Mouse (Mus musculus): ENCODE data around the gene Myrfl.

The Myrfl gene

DNA sequence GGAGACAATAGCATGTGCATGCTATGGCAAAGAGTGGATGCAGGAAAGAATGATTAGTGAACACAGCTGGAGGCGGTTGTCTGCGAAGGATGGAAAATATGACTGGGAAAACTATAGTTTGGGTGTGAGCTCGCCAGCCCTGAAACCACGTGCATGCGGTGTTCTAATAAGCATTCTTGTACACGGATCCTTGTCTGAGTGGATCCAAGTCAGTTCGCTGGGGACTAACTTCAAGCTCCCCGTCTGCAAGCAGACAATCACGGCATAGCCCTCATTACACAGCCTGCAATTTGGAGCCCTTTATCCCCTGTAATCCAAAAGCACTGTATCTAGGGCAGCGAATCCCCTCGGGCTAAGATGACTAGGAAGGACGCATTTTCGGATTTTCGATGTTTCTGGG is 136.2 kb downstream of the Myrfl start:
- in situ Hi-C loops (cut with MboI) = no loop called here

DNA sequence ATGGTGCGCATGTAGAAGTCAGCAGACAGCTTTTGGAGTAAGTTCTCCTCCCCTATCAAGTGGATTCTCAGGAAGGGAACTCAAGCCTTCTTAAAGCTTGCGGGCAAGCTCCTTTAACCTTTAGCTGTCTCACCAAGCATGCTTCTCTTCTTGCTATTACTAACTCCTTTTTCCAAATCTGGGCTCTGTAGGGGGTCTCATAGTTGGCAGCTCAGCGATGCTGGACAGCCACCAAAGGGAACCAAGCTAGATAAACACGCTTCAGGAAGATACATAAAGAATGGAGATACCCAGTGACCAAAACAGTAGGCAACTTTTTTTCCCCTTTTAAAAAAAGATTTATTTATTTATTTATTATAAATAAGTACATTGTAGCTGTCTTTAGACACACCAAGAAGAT is 136.9 kb downstream of the Myrfl start:
- in situ Hi-C loops (cut with MboI) = no loop called here

DNA sequence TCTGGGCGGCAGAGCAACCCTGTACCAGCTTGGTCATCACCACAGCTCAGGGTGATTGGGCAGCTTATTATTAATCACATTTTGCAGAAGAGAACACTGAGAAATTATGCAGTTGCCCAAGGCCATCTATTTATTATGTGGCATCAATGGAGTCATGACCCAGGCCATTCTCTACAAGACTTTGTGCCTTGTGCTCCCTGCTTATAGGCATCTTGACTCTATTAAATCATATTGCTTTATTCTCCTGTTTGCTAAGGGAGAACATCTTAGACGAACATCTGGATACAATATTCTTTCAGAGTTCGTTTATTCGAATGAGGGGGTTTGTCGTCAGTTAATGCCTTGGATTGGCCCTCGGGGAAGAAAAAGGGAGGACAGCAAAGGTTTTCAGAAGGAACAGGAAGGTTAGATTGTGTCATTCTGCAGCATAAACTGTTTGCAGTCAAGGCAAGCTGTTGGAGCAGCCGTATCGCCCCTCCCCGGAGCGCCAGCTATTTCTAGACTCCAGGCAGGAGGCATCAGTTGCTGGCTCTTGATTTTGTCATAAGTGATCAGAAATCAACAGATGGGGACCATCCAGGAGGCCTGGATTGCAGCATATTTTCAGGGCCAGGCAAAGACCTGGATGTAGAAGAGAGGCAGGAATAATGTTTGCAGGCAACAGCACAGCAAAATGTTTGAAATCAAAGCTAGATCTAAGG is 140.7 kb downstream of the Myrfl start:
- in situ Hi-C loops (cut with MboI) = no loop called here

DNA sequence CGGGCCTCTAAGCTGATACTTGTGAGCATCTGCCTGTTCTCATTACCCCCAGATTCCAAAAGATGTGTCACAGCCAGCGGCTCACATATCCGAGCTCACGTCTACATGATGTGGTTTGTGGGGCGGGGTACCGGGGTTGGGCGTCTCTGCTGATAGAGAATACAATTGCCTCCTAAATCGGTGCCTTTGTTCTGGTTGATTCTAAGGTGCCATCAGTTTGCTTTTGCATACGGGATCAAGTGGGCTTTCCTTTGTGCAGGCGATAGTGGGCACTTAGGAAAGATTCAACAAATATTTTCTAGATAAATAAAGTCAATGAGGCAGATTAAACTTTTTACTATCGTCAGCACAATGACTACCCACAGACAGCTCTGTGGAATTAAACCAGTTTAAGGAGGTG is 141.8 kb downstream of the Myrfl start:
- in situ Hi-C loops (cut with MboI) = no loop called here

DNA sequence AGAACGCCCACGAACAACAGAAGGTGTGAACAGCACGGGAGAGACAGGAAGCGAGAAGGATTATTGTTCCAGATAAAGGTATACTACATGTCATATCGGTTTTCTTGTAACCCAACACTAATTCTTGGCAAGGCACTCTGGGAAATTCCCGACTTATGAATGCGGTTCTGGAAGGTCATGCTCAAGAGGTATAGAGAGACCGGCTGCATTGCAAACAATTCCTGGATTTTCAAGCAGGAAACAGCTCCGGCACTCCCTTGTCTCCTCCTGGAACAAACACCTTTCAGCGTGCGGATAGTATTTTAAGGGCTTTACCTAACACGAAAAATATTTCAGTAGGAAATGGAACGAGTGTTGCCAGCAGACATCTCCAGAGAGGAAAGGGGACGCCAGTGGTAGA is 145.8 kb downstream of the Myrfl start:
- in situ Hi-C loops (cut with MboI) = no loop called here

DNA sequence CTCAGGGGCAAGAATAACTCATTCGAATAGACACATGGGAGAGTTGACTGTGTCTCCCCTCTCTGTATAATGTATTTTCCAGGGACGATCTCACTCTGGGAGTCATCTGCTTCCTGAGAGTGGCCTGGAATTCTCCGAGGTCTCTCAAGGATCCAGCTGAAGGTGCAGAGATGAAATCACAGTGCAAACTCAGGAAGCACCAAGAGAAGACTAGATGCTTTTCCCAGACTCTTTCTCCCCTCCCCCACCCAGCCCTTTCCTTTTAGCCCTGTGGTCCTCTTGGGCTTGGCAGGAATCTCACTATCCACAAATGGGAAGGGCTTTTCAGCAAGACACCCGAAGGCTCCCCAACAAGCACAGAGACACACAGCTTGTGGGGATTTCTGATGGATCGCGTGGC is 146.7 kb downstream of the Myrfl start:
- in situ Hi-C loops (cut with MboI) = no loop called here

DNA sequence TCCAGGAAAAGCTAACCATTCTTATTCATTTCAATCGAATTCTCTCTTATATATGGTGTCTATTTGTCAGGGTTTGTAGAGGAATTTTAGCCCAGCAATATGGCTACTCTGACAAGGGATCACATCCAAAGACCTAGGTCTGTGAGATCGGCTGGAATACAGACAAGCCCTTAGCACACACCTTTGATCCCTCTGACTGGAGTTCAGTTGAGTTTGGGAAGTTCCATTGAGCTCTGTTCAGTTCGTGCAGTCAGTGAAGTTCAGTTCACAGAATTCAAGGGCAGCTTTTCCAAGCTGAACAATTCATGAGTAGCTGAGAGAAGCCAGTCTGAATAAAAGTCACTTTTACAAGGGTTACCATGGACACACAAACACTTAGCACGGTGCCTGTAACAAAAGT is 148.0 kb downstream of the Myrfl start:
- in situ Hi-C loops (cut with MboI) = no loop called here

DNA sequence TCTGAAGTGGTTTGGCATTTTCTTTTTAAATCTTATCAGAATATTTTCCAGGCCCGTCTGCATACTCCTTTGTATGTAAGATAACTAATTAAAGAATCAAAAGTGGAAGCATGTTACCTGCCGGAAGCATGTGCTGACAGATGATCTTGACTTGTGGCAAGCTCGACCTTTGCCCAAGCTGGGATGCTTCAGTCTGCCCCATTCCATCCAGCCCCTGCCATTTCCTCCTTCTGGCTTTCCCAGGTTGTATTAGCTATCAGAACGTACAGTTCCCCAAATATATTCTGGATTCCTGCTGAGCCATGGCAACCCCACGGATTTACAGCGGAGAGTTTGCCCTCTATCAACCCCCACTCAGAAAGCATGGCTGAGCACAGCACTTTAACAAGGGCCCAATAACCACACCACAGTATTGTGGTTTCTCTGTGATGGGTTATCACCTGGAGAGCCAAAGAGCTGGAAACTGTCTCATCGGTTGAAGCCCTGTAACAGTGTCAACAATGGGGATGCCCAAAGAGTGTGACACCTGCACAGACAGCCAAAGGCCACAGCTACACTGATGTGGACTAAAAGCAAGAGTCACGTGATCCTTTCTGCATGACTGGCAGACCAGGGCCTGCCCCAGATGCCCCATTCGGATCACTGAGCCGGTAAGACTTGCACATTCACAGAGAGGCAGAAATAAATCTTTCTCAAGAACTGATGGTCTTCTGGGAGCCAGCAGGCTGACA is 150.3 kb downstream of the Myrfl start:
- in situ Hi-C loops (cut with MboI) = no loop called here

DNA sequence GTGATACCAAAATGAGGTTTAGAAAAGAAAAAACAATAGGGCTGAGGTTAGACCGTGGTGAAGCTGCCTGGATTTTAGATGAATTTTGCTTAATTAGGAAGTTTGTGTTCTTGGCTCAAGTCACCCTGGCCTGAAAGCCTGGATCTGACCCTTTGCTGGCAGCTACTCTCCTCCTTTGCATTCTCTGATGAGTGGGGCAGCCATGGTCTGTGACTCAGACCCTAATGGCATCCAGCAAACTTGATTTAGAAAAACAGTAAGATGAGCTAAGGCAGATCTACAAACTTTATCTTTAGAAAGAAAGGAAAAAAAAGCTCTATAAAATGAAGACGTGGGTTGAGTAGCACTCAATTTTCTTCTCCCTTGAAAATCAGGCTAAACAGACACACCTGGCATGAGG is 154.0 kb downstream of the Myrfl start:
- in situ Hi-C loops (cut with MboI) = no loop called here

DNA sequence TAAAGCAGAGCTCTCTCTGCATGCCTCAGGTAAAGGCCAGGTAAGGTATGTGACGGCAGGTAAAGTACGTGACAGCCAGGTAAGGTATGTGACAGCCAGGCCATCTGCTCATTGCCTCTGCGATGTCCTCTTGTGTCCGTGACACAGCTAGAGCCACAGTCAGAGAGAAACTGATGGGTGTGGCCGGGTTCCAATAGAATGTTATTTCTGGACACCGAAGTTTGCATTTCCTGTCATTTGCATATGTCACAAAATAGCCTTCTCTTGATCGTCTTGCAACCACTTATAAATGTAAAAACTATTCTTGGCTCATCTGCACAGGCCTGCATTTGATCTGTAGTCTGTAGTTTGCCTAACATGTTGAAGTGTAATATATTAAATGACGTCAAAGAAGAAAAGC is 154.5 kb downstream of the Myrfl start:
- in situ Hi-C loops (cut with MboI) = no loop called here

DNA sequence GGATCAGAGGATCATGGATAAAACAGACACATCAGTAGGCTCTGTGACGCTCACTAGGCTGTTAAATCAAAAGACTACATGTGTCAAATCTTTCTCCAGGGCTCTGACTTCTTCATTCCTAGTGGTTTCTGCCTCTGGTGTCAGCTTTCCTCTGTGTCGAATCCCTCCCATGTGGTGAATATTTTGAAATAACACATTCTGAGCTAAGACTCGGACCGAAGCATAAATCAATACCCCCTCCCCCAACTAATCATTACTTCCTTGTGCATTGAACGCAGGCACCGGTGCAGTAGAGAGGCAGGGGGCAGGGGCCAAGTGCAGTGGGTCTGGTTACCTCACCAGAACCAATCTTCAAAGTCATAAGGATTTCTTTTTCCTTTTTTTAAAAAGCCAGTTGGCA is 155.4 kb downstream of the Myrfl start:
- in situ Hi-C loops (cut with MboI) = no loop called here

DNA sequence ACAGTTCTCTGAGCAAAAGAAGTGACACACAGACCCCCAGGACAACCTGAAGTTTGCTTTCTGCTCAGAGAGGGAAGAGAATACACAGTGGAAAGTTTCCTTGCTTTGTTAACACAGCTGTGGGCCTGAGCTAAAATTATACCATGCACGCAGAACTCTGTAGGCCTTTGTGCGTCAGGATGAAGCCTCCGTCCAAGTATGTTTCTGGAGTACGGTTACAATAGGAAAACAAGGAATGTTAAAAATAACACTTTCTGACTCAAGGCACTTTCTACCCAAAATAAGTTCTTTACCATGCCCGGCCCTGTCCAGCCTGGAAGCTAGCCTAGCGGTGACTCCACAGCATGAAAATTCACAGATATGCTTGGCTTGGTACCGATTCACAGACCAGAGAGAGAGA is 156.6 kb downstream of the Myrfl start:
- in situ Hi-C loops (cut with MboI) = no loop called here

DNA sequence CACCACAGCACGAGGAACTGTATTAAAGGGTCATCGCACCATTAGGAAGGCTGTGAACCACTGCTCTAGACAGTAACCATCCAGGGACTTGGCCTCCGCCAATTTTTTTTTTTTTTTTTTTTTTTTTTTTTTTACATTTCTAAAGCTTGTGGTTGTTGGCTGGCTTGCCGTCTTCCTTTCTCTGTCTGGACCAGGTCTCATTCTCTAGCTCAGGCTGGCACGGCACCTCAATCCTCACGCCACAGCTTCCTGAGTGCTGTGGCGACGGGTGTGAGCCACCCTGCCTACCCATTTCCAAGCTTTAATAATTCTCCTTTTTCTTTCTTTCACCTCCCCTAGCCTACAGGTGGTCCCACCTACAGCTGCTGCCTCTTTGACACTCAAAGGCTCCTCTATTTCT is 158.2 kb downstream of the Myrfl start:
- in situ Hi-C loops (cut with MboI) = no loop called here

DNA sequence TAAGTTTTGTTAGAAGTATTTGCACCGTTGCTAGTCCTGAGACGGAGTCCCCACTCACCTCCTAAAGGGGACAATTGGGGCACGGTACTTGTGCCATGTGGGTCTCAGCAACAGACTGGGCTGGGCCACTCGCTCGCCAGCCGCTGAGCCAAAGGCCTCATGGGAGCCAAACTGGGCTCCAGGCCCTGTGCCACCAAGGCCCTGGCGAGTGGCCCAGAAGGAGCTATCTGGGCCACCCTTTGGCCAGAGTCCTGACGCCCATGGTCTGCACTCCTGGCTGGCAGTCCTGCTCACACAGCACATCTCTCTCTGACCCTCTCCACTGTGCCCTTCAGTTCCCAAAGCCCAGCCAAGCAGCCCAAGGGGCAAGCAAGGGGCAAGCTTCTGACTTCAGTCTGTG is 161.1 kb downstream of the Myrfl start:
- in situ Hi-C loops (cut with MboI) = no loop called here

DNA sequence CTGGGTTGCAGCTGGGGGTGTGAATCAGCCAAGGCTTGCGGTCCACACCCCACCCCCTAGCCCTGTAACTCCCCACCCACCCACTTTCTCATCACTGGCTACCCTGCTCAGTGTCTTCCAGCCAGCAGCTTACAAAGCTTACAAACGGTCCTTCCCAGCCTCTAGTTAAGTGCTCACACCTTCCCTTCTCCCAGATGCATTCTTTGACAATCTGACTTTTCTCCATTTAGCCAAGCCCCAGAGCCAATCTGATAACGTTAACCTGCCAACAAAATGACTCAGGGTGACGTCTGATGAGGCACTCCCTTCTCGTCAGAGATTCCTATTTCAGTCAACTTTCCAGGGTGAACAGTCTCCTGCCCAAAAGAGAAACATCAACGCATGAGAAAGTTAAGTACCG is 163.1 kb downstream of the Myrfl start:
- in situ Hi-C loops (cut with MboI) = no loop called here

DNA sequence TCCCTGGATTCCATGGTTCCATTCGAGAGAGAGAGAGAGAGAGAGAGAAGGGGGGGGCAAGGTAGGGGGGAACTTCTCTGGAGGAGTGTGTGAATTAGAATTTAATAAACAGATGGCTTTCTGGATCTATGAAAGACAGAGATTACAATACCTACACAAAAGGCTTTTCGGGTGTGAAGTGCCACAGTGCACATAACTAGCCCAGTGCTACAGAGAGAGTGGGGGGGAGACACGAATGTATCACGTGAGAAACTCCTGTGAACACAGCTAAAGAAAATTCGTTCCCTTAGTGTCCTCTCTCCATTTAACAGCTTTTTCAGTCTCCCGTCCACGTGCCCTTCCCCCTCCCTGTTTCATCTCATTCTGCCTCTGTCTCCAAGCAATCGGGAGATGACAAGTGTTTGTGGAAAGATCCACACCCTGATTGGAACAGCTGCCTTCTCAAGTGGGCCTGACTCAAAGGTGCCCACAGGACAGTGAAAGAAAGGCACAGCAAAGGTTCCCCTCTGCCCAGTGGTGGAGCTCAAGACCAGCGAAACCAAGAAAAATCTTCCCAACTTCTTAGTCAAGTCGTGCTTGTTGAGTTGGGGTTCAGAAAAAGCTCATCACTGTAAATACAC is 166.6 kb downstream of the Myrfl start:
- in situ Hi-C loops (cut with MboI) = no loop called here

DNA sequence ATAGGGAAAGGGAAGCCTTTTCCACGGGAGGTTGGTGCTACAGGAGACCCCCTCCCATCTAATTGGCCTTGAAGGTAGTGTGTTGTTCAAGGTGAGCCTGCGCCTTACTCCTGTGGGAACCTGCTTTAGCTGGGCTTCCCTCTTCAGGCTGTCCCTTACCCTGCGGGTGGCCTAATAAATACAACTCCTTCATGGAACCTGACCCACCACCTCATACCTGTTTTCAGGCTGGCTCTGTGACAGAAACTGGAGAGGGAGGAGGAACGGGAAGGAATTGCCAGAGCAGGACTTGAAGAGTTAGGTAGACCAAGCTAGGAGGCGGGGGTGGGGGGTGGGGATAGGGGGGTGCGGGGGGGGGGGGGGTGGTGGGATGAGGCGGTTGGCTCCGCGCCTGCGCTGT is 167.9 kb downstream of the Myrfl start:
- in situ Hi-C loops (cut with MboI) = no loop called here

DNA sequence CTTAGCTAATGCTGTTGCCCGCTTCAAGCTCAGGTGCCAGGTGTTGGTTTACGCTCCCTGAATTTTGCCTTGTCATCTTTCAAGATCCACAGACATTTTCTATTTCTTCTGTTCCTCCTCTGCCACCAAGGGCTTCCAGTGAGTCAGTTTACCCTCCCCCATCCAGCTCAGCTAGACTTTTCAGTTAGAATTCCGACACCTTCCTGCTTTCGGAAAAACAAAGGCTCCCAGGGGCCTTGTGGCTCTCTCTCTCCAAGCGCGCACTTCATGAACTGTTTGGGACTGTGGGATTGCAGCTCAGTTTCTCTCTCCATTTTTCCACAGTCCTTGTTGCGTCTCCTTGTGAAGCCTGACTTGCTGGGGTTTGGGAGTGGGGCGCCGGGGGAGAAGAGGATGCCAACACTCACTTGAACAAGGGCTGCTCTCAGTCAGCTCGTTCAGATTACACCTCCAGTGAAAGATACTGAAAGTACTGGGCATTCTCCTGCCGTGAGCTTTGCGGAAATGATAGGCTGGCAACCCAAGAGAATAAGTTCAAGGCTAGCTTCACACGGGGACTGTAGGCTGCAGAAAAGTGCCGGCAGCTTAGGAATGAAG is 168.9 kb downstream of the Myrfl start:
- in situ Hi-C loops (cut with MboI) = no loop called here
